Mouse (Mus musculus): ENCODE results near the gene Mthfd2. TPM values are rescaled to one million over a fixed set of nuclear protein-coding genes. Genes with fewer than 3 reads are reported as not detected.
"Not testable (repeated sequence)": the region's sequence is repeated elsewhere in the genome, so short reads cannot be mapped to it uniquely, and the experiment has no call there.

Mthfd2 gene
- polyA plus RNA-seq, 1 experiment from 2014 or later: 42.0 TPM

DNA sequence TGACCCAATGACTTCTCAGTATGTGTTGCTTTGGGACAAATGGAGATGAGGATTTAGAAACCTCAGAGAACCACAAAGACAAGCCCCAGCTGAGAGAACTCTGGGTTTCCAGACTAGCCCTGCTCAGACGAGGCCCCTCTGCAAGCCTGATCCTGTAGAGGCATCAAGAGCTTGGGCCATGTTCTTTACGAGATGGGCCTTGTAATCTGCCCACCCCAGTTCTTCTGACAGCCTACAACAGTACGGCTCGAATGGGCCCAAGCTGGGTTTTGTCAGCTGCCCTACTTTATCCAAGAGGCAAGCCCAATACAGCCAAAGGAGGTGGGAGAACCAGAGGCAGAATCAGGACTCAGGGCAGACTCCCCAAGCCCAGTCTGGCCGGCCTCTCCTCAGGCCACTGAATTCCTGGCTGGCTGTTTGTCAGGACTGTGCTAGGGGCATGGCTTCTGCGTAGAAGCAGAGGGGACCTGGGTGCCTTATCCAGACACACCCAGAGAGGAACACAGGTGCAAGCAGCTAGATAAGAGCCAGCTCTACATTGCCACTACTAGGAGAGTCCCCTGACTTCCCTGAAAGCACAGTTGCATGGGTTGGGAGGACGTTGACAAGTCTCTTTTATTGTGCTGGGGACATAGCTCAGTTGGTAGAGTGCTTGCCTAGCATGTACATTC is 25.9 kb upstream of the Mthfd2 start:
- H3K4me2 ChIP-seq (replicated peaks): 0 out of 2 replicates have a peak overlapping the region, but pooled peaks have one; percentile 17
- H3K27ac ChIP-seq: peak overlapping the region; percentile 27; the same call in 1 of the 2 replicates
- H3K27me3 ChIP-seq (replicated peaks): no peaks in the 10 kb centered on the region
- peaks cover 11% of the 10 kb centered on the region for H3K4me1 ChIP-seq (replicated peaks)
- 79% methylated on average over 7 of the region's 7 CpGs for WGBS
- peak; percentile 68 for ATAC-seq
- H3K9ac ChIP-seq: peak overlapping the region; percentile 28
- peaks cover 6% of the 10 kb centered on the region for H3K36me3 ChIP-seq
- no peak overlapping the region for H3K4me3 ChIP-seq (replicated peaks)
- no peaks in the 10 kb centered on the region for H3K9me3 ChIP-seq

DNA sequence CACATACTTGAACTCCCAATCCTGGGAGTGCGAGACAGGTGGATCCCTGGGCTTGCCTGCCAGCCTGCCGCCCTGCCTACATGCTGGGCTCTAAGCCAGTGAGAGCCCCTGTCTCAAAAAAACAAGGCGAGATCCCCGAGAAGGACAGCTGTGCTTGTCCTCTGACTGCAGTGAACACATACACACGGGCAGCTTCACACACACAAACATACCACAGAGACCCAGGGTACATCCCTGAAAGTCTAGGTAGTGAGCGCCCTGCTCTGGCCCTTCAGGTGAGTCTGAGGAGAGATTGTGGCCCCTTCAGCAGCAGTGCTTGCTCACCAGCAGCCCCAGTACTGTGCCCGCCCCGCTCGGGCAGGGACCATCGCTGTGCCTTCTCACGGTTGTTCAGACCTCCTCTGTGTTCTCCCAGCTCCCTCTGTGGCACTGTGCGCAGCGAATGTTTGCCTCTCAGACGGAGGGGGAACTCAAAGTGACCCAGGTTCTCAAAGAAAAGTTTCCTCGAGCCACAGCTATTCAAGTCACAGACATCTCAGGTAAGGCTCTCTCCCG is 25.2 kb upstream of the Mthfd2 start:
- no peak for ATAC-seq
- no peak overlapping the region for H3K27ac ChIP-seq
- H3K4me3 ChIP-seq (replicated peaks): no peak overlapping the region
- no peak overlapping the region for H3K4me2 ChIP-seq (replicated peaks)
- H3K9ac ChIP-seq: no peak overlapping the region
- 88% methylated on average over 16 of the region's 16 CpGs for WGBS
- H3K27me3 ChIP-seq (replicated peaks): no peaks in the 10 kb centered on the region
- no peaks in the 10 kb centered on the region for H3K9me3 ChIP-seq
- peaks cover 11% of the 10 kb centered on the region for H3K4me1 ChIP-seq (replicated peaks)
- H3K36me3 ChIP-seq: peaks cover 6% of the 10 kb centered on the region

DNA sequence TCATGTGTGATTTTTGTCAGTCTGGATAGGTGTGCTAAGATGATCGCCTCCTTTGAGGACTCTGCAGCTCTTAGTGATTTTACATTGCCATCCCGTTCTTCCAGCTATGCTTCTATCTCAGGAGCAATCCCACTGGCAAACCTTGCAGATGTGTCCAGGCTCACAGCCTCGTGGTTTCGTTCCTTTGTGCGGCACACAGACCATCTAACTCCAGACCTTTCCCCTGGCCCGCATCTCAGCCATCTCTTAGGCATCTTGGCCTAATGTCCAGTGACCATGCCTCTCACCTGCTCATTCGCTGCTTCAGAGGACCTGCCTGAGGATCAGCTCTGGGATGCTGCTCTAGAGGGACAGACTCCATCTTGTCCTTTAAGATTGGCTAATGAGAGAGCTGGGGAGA is 24.5 kb upstream of the Mthfd2 start:
- WGBS: 78% methylated on average over 7 of the region's 7 CpGs
- peaks cover 10% of the 10 kb centered on the region for H3K4me1 ChIP-seq (replicated peaks)
- no peak overlapping the region for H3K27ac ChIP-seq
- H3K9me3 ChIP-seq: no peaks in the 10 kb centered on the region
- peak overlapping the region; percentile 95 for H3K4me3 ChIP-seq (replicated peaks)
- ATAC-seq: no peak
- peak overlapping the region; percentile 96 for H3K9ac ChIP-seq
- H3K27me3 ChIP-seq (replicated peaks): no peaks in the 10 kb centered on the region
- H3K4me2 ChIP-seq (replicated peaks): peak overlapping the region; percentile 63
- H3K36me3 ChIP-seq: peaks cover 4% of the 10 kb centered on the region

DNA sequence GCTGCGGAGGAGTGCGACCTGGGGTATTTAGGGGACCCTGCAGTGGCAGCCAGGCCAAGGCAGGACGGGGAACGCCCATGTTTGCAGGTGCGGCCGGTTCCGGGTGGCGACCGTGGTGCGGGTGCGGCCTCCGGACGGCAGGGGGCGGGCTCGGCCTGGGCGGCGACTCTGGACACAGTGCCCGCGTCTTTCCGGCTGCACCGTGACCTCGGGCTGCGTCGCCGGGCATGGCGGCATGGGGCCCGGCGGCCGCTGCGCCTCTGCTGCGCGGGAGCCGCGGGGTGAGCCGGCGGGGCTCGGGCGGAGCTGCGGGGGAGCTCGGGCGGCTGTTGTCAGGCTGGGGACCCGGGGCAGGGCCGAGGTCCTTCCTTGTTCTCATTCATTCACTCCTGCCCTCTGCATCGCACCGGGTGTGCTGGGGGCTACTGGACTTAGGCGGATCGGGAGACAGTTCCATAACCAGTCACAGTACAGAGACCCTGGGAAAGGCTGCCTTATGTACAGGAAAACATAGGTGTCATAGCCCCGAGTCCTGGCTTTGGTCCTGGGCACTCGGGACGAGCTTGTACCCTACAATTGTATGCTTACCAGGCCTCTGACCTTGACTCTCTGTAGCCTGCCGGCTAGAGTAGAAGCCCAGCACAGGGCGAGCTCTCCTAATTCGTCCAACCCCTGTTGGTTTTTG is 23.7 kb upstream of the Mthfd2 start:
- Histone ChIP-seq H3K9me3 (no peaks in the 10 kb centered on the region), H3K27ac (peak overlapping the region; percentile 52; the same call in 1 of the 2 replicates)
- ATAC-seq: peak; percentile 96

DNA sequence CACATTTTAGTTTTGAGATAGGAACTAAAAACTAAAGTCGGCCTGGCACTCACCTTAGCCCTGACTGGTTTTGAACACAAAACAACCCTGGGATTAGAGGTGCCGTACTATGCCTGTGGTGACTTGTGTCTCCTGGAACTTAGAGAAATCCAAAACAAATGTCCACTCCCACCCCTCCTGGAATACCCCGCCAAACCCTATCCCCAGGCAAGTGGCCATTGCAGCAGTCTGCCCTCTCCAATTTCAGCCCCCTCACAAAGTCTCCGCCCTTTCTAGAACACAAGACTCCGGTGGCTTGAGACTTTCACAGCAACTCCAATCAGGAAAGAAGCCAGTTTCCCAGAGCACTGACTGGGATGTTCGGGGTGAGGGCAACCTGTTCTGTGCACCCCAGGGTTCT is 23.2 kb upstream of the Mthfd2 start, which contains the start of gene Bola3:
TSS of gene Bola3 (plus strand) at position 275 of the 400 bp plus-strand sequence.
- H3K27ac ChIP-seq: peak within 1 kb of the TSS; percentile 52; the same call in 1 of the 2 replicates
- H3K9ac ChIP-seq: peak within 1 kb of the TSS; percentile 96
- peak within 1 kb of the TSS; percentile 63 for H3K4me2 ChIP-seq (replicated peaks)
- 31% methylated on average over 6 of the region's 6 CpGs for WGBS
- ATAC-seq: peak; percentile 56
- peak within 1 kb of the TSS; percentile 95 for H3K4me3 ChIP-seq (replicated peaks)
- H3K9me3 ChIP-seq: no peaks in the 10 kb centered on the region
- no peaks in the 10 kb centered on the region for H3K27me3 ChIP-seq (replicated peaks)
- peaks cover 6% of the 10 kb centered on the region; the same call in 1 of the 2 replicates for H3K4me1 ChIP-seq (replicated peaks)
- peaks cover 3% of the 10 kb centered on the region; the same call in 1 of the 2 replicates for H3K36me3 ChIP-seq

More for the DNA sequence above, 23.7 kb upstream of the Mthfd2 start:
- Histone ChIP-seq H3K27me3 (replicated peaks) (no peaks in the 10 kb centered on the region), H3K4me1 (replicated peaks) (peaks cover 6% of the 10 kb centered on the region; the same call in 1 of the 2 replicates), H3K9ac (peak overlapping the region; percentile 96), H3K4me3 (replicated peaks) (peak overlapping the region; percentile 95), H3K4me2 (replicated peaks) (peak overlapping the region; percentile 63), H3K36me3 (peaks cover 3% of the 10 kb centered on the region)
- WGBS: under 1% methylated on average over 53 of the region's 53 CpGs

DNA sequence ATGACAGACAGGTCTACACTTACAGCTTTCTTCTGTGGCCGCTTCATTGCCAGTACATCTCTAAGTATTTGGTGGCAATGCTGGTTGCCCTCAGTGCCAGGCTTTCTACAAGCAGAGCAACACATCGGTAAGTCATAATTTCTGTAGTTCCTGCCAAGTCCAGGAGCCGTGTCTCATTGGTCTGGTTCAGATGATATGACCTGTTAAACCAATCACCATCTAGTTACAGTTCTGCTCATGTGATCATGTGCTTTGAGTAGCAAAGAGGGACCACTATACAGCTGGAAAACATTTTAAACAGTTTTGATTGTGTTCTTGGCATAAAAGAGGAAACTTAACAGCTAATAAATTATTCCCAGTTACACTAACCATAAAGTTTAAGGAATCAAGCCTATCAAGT is 22.2 kb upstream of the Mthfd2 start:
- Histone ChIP-seq H3K4me1 (replicated peaks) (peaks cover 6% of the 10 kb centered on the region; the same call in 1 of the 2 replicates), H3K27me3 (replicated peaks) (no peaks in the 10 kb centered on the region), H3K9ac (no peak overlapping the region), H3K4me3 (replicated peaks) (no peak overlapping the region), H3K4me2 (replicated peaks) (no peak overlapping the region), H3K36me3 (no peaks in the 10 kb centered on the region; the same call in 1 of the 2 replicates), H3K9me3 (no peaks in the 10 kb centered on the region), H3K27ac (no peak overlapping the region)
- ATAC-seq: no peak
- 92% methylated on average over 3 of the region's 3 CpGs for WGBS

DNA sequence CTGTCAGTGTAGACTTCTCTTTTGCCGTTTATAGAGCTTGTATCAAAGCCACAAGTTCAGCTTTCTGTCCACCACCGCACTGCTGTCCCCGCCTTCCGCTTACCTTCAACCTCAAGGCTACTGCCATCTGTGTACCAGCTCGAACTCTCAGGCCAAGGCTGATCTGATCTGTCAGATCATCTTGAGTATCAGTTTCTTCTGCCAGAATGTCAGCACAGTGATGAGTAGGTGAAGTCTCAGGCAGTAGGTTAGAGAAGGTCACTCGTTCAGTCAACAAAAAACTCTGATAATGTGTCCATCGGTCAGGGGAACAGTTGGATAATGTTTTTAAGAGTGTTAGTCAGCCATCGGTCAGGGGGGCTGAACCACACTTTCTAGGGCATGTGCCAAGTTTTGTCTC is 19.6 kb upstream of the Mthfd2 start:
- not testable (repeated sequence) for H3K27me3 ChIP-seq (replicated peaks); H3K4me1 ChIP-seq (replicated peaks); ATAC-seq; H3K4me2 ChIP-seq (replicated peaks); H3K9ac ChIP-seq; H3K9me3 ChIP-seq; H3K4me3 ChIP-seq (replicated peaks); H3K27ac ChIP-seq; H3K36me3 ChIP-seq
- WGBS: 89% methylated on average over 8 of the region's 8 CpGs

DNA sequence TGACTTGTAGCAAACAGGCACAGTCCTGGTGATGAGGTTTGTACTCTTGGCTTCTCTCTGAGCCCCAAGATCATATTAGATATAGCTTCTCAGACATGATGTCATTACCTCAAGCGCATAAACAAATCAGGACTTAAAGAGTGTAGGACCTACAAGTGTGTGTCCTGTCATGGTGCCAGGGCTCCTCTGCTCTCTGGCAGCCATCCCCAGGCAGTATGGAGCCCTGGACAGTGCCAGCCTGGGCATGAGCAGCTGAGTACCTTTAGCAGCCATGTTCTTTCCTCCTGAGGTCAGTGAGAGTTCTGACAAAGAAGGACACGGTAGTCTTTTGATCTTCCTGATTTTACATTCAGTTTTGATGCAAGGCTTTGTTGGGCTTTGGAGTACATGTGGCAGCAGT is 17.2 kb upstream of the Mthfd2 start:
- 0 out of 2 replicates have a peak, but pooled peaks cover 2% of the 10 kb centered on the region for H3K36me3 ChIP-seq
- no peak overlapping the region for H3K4me2 ChIP-seq (replicated peaks)
- no peaks in the 10 kb centered on the region for H3K27me3 ChIP-seq (replicated peaks)
- no peaks in the 10 kb centered on the region for H3K4me1 ChIP-seq (replicated peaks)
- 91% methylated on average over 2 of the region's 2 CpGs for WGBS
- H3K9ac ChIP-seq: no peak overlapping the region
- H3K4me3 ChIP-seq (replicated peaks): no peak overlapping the region
- H3K27ac ChIP-seq: no peak overlapping the region
- no peaks in the 10 kb centered on the region for H3K9me3 ChIP-seq
- no peak for ATAC-seq

DNA sequence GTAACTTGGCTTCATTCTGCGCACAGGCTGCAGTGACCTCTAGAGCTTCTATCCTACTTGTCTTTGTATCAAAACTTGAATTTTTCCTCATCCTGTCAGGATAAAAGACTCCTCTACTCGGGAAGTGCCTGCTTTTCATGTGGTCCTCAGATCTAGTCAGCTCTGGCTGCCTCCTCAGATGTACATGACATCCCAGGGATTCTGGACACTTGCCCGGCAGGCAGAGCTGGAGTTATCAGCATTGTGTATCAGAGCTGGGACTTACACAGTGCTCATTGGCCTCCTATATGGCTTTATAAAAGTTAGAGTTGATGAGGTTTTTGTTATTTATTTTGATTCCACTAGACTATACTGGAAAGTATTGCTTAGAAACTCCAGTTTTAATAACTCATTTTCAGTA is 15.7 kb upstream of the Mthfd2 start:
- Histone ChIP-seq H3K4me2 (replicated peaks) (no peak overlapping the region), H3K4me1 (replicated peaks) (no peaks in the 10 kb centered on the region), H3K9me3 (no peaks in the 10 kb centered on the region), H3K36me3 (0 out of 2 replicates have a peak, but pooled peaks cover 3% of the 10 kb centered on the region), H3K4me3 (replicated peaks) (no peak overlapping the region), H3K27me3 (replicated peaks) (no peaks in the 10 kb centered on the region), H3K9ac (no peak overlapping the region), H3K27ac (no peak overlapping the region)
- no peak for ATAC-seq
- 80% methylated on average over 3 of the region's 3 CpGs for WGBS

DNA sequence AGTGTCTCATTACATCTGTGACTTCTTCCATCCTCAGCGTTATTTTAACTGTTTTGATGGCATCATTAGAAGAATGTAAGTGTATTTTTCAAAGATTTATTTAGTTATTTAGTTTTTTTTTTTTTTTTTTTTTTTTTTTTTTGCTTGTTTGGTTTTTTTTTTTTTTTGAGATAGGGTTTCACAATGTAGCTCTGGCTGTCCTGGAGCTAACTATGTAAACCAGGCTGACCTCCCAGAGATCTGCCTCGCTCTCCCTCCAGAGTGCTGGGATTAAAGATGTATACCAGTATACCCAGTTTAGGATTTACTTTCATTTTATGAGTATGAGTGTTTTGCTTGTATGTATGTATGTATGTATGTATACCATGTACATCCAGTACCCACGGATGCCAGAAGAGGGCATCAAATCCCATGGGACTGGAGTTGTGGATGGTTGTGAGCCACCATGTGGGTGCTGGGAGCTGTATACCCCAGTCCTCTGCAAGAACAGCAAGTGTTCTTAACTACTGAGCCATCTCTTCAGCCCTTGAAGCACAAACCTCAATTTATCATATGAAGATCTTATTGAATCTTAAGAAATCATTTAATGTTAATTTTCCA is 2.0 kb upstream of the Mthfd2 start:
- Histone ChIP-seq H3K4me1 (replicated peaks) (0 out of 2 replicates have a peak, but pooled peaks cover 8% of the 10 kb centered on the region), H3K4me2 (replicated peaks) (no peak overlapping the region), H3K27ac (no peak overlapping the region), H3K9ac (no peak overlapping the region), H3K4me3 (replicated peaks) (no peak overlapping the region), H3K9me3 (no peaks in the 10 kb centered on the region), H3K36me3 (no peaks in the 10 kb centered on the region), H3K27me3 (replicated peaks) (no peaks in the 10 kb centered on the region)
- no peak for ATAC-seq
- 92% methylated on average over 3 of the region's 3 CpGs for WGBS

DNA sequence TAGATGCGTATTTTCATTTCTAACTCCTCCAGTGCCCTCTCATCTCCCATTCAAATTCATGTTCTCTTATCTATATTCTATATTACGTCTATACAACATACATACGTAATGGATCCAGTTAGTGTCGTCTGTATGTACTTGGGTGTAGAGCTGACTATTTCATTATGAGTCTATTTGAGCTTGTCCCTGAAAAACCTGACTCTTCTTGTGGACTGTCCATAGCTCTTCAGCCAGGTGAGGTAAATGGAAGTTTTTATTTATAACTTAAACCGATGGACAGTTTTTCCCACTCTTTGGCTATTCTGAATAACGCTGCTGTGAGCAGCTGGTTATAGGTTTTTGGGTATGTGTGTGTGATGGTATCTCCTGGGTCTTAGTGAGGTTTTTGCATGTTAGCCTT is 1.1 kb upstream of the Mthfd2 start:
- Histone ChIP-seq H3K4me1 (replicated peaks) (0 out of 2 replicates have a peak, but pooled peaks cover 8% of the 10 kb centered on the region), H3K9me3 (no peaks in the 10 kb centered on the region), H3K36me3 (no peaks in the 10 kb centered on the region), H3K9ac (peak overlapping the region; percentile 89; the same call in 1 of the 2 replicates), H3K4me2 (replicated peaks) (peak overlapping the region; percentile 78), H3K27me3 (replicated peaks) (no peaks in the 10 kb centered on the region), H3K27ac (no peak overlapping the region), H3K4me3 (replicated peaks) (peak overlapping the region; percentile 90)
- WGBS: 50% methylated on average over 6 of the region's 6 CpGs
- no peak for ATAC-seq

DNA sequence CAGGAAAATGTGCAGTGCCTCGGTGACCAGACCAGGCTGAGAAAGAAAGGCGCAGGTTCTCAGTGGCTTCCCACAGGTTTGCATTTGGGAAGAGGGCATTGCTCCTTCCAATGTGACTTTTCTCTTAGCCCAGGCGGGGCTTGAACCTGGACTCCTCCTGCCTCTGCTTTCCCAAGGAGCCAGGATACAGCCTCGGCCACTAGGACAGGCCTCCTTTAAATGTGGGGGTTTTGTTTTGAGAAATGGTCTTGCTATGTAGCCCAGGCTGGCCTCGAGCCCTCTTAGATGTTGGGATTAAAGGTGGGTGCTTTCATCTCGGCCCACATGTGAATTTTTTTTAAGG is 657 bp upstream of the Mthfd2 start:
- H3K4me1 ChIP-seq (replicated peaks): 0 out of 2 replicates have a peak, but pooled peaks cover 8% of the 10 kb centered on the region
- 4% methylated on average over 6 of the region's 6 CpGs for WGBS
- no peaks in the 10 kb centered on the region for H3K27me3 ChIP-seq (replicated peaks)
- H3K9me3 ChIP-seq: no peaks in the 10 kb centered on the region
- H3K4me3 ChIP-seq (replicated peaks): peak overlapping the region; percentile 90
- H3K4me2 ChIP-seq (replicated peaks): peak overlapping the region; percentile 78
- H3K9ac ChIP-seq: peak overlapping the region; percentile 89
- peak; percentile 55 for ATAC-seq
- H3K27ac ChIP-seq: peak overlapping the region; percentile 96
- H3K36me3 ChIP-seq: no peaks in the 10 kb centered on the region

All from intestine, embryonic 15.5 days (tissue).